Mouse (Mus musculus): ENCODE data around the gene Atxn3.

Atxn3 gene

DNA sequence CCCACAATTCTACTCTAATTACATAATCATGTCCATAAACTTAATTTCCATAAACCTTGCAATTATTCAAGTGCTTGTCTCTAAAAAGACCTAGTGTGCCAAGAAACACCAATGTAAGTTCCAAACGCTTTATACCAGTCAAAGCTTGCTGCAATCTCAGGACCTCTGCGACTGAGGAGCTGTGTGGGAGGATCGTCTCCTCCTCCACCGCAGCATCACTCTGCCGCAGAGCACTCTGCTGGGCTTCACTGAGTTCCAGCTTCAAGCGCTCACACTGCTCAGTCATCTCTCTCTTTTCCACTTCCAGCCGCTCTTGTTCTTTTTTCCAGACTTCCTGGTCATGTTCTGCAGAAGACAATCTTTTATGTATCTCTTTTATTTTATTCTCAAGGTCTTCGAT lies 64.8 kb downstream of the Atxn3 start:
- DNase-seq (ENCODE audit: low read depth in 1 of 2, low spot score in 2 of 2), result no peak

DNA sequence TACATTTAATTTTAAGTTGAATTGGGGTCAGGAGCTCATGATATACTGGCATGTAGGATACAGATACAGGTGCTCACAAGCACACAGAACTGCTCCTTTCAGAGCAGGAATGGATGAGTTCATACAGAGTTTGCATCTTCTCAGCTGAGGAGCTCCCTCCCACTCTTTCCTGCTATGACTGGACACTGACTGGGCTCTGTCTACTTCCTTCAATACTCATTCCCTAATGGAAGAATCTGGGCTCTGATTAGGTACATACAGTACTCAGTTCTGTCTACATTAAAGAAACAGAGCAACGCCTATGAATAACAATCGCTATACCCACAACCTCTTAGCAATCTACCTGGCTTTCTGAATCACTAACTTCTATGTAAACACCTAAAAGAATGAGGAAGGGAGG lies 65.2 kb downstream of the Atxn3 start:
- DNase-seq (ENCODE audit: low read depth in 1 of 2, low spot score in 2 of 2), result no peak

DNA sequence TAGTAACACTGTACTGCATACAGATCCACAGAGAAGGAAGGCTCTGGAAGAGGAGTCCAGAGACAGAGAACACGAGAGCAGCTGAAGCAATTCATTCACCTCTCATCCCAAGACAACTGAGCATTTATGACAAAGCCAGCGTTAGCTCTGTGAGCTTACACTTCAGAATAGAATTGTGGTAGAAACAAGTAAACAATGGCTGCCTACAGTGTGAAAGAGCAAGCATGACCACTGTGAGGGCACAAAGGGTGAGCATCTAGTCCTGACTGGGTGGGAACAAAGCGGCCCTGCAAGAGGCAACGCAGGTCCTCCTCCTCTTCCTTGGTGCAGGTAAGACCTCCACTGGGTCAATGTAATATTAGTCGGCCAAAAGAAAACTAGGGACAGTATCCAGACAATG lies 67.0 kb downstream of the Atxn3 start:
- no peak for DNase-seq (ENCODE audit: low read depth in 1 of 2, low spot score in 2 of 2)

DNA sequence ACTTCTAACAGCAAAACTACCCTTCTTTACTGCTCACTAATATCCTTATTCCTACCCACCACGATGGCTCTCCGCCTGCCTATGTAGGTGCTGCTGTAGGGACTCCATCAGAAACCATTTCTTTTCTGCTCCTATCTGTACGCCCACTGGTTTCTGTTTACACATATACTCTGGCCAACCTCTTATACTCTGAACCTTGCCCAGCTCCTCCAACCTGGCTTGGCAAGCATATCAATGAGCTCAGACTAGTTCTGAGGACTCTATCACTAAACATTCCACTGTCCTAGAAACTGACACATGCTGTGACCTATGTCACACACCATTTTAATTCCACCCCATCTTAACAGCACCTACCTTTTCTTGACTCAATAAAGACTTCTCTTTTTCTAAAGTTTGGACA lies 68.7 kb downstream of the Atxn3 start:
- no peak for DNase-seq (ENCODE audit: low read depth in 1 of 2, low spot score in 2 of 2)

DNA sequence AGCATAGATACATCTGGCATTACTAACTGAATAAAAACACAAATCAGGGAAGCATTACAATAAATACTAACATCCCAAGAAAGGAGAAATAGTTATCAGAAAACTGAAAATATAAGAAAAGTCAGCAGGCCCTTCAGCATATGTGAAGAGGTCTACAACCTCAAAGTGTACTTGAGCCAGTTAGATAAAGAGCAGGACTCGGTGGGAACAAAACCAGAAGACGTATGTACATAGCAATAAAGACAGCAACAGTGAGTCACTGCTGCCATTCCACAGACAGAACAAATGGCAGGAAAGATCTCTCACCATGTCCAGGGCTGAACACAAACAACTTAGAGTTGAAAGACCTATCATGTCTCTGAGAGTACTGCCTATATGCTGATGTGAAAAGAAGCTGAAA lies 69.7 kb downstream of the Atxn3 start:
- no peak for DNase-seq (ENCODE audit: low read depth in 1 of 2, low spot score in 2 of 2)

DNA sequence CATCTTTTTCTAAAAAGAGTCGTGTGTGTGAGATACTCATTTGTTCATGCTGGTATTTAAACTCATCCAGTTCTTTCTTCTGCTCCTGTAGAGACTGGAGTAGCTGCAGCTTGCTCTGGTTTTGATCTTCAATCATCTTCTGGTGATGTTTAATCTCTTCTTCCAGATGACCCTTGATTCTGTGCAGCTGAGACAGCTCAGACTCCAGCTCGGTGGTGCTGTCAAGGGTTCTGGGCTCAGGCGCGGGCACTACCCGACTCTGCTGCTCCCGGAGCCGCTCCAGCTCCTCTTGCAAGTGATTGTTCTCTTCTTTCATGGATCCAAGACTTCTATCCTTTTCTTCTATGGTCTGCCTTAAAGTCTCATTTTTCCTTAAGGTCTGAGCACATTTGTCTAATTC lies 73.1 kb downstream of the Atxn3 start:
- DNase-seq (ENCODE audit: low read depth in 1 of 2, low spot score in 2 of 2), result no peak

DNA sequence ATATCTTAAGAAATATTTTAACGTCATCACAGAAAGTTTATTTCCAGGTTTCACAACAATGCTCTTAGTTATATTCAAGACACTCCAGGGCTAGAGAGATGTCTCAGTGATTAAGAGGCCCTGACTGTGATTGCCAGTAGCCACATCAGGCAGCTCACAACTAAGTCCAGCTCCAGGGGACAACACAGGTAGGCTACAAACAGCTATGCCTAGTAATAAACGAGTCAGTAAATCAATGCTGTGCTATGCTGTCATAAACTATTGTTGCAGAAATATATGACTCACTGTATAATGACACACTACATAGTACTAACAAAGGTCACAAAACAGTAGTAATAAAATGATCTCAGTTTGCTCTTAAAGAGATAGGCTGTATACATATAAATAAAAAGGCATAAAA lies 81.7 kb downstream of the Atxn3 start:
- no peak for DNase-seq (ENCODE audit: low read depth in 1 of 2, low spot score in 2 of 2)

DNA sequence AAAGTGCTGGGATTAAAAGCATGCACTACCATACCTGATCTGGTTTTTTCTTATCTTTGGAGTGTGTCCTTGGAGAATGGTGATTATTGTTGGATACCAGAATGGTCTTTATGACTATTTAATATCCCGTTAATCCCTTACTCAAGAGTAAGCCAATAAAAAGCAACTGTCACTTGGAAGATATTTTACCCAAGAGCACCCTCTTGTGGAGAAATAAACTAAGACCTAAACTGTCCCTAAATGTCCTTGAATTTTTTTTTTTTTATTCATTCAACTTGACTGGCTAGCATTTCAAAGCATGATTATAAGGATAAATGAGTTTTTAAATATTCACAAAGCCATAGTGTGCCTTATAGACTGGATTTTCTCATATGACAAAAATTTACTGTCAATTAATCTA lies 82.9 kb downstream of the Atxn3 start:
- DNase-seq (ENCODE audit: low read depth in 1 of 2, low spot score in 2 of 2), result no peak

All from monocyte, adult 2 months (primary cell).